Mouse (Mus musculus) ES-E14 (cell line): Measurements from ENCODE around the gene Itga9. TPM values are rescaled to one million over a fixed set of nuclear protein-coding genes. Genes with fewer than 3 reads are reported as not detected.

Experiments used
- DNase-seq: peaks from one replicate; pipeline ENCODE4 v3.0.0-alpha.2; 2013; ENCODE audit warnings: low read depth, low spot score
- H3K27ac ChIP-seq: 2 replicates; pipeline ENCODE4 v1.5.1; 2012; ENCODE audit warnings: low read depth, mild to moderate bottlenecking, low read length, moderate library complexity, mixed read lengths; ENCODE audit not compliant: poor library complexity, insufficient read depth, severe bottlenecking
- H3K36me3 ChIP-seq: 2 replicates; pipeline ENCODE4 v1.6.1; 2012; ENCODE audit warnings: mild to moderate bottlenecking, low read length, moderate library complexity, mixed read lengths; ENCODE audit not compliant: control insufficient read depth, poor library complexity, insufficient read depth, severe bottlenecking
- H3K4me1 ChIP-seq, 2 experiments: fragments of 150-350 bp in 1 of 2; sonication (generic) in 1 of 2; 2 replicates each; pipeline ENCODE4 v1.6.1; 2012; ENCODE audit warnings: low read length in 2 of 2, mild to moderate bottlenecking in 1 of 2, mixed read lengths in 1 of 2; ENCODE audit not compliant: control insufficient read depth in 2 of 2, insufficient read depth in 2 of 2, poor library complexity in 1 of 2
- H3K4me3 ChIP-seq, 2 experiments: fragments of 150-350 bp in 1 of 2; sonication (generic) in 1 of 2; 2 replicates each; pipeline ENCODE4 v1.5.1; 2012; ENCODE audit warnings: low read length in 2 of 2, low read depth in 1 of 2, mild to moderate bottlenecking in 1 of 2, mixed read lengths in 1 of 2; ENCODE audit not compliant: insufficient read depth in 1 of 2, poor library complexity in 1 of 2, severe bottlenecking in 1 of 2
- H3K9ac ChIP-seq: 2 replicates; pipeline ENCODE4 v1.6.1; 2012; ENCODE audit warnings: low read depth, mild to moderate bottlenecking, low read length, mixed read lengths; ENCODE audit not compliant: poor library complexity, insufficient read depth, severe bottlenecking
- H3K9me3 ChIP-seq: fragments of 150-350 bp; sonication (generic); 2 replicates; pipeline ENCODE4 v1.6.1; 2012; ENCODE audit warnings: low read depth, mild to moderate bottlenecking, low read length; ENCODE audit not compliant: control insufficient read depth, insufficient read depth
- CHD2 ChIP-seq: IDR thresholded peaks from 2 replicates; pipeline ENCODE4 v1.6.1; 2014; ENCODE audit warnings: mild to moderate bottlenecking, low read depth, low read length, inconsistent platforms
- HCFC1 ChIP-seq: IDR thresholded peaks from 2 replicates; pipeline ENCODE4 v1.6.1; 2012; ENCODE audit warnings: low read length, inconsistent platforms, borderline replicate concordance; ENCODE audit not compliant: insufficient read depth
- MAFK ChIP-seq: IDR thresholded peaks from 2 replicates; pipeline ENCODE4 v1.6.1; 2014; ENCODE audit warnings: mild to moderate bottlenecking, low read depth, low read length, inconsistent platforms; ENCODE audit not compliant: insufficient read depth
- ZC3H11A ChIP-seq: IDR thresholded peaks from 2 replicates; pipeline ENCODE4 v1.6.1; 2012; ENCODE audit warnings: low read depth, mild to moderate bottlenecking, inconsistent platforms, low read length, borderline replicate concordance
- ZNF384 ChIP-seq: IDR thresholded peaks from 2 replicates; pipeline ENCODE4 v1.6.1; 2012; ENCODE audit warnings: low read depth, low read length, inconsistent platforms
- in situ Hi-C, 2 experiments: fragments of 600-800 bp; cut with MboI; formaldehyde crosslinking; loops; one replicate each; pipeline ENCODE4 v1.15.1; 2025; ENCODE audit warnings: low sequenced_read_pairs in 2 of 2, inconsistent platforms in 1 of 2; ENCODE audit not compliant: unreplicated experiment in 2 of 2
- total RNA-seq: library from RNA; depleted of rRNA; stranded (reverse); fragments of 300-350 nt; gene quantifications from 2 replicates; pipeline ENCODE4 v1.2.3, GENCODE M21; 2012

Gene Itga9
- total RNA-seq, 1 experiment, result 19.7 TPM

DNA sequence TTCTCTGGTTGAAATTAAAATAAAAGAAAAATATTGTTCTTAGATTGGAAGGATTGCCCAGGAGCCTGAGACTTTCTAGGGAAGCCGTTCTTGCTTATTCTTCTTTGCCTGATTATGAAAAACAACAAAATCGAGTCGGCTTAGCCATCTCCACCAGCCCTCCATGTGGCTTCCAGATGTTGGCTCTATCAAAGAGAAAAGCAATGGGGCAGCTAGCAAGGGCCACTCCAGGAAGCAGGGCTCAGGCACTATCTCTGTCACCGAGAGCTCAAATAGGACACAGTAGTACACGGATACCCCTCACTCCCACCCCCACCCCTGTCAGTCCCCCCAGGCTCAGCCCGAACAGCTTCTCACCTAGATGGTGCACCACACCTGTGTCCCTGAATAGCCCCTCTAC is 168.2 kb downstream of the Itga9 start:
- TF ChIP-seq HCFC1 (no peak), ZNF384 (no peak)
- in situ Hi-C loops, result no loop called here
- Histone ChIP-seq H3K9me3 (no peaks in the 10 kb centered on the region), H3K36me3 (no peaks in the 10 kb centered on the region), H3K27ac (no peak overlapping the region), H3K4me1 (no peaks in the 10 kb centered on the region), H3K4me3 (no peak overlapping the region), H3K9ac (no peak overlapping the region)
- DNase-seq, result no peak

DNA sequence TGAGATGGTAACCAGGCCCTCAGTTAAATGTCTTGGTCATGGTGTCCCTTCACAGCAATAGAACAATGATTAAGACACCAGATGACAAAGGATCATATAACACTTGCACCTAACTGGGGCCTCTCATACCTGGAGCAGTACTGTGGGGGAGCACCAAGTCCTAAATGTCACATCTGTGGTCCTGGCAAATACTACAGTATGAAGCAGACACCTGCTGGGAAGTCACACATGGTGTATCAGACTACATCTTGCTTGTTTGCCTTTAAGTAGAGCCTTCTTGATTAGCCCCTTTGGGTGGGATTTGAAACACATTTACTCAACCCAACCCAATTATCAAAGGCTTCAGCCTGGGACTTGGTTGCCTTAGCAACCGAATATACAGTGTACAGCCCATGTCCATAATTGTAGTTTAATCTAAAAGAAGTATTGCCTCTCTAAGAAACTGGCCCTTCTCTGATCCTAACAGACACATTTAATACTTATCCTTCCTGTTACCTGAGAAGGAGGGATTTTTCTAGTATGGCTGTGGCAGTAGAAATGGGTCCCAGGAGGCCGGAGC is 170.5 kb downstream of the Itga9 start:
- no peak overlapping the region for H3K9ac ChIP-seq
- H3K27ac ChIP-seq, result no peak overlapping the region
- in situ Hi-C loops, result no loop called here
- H3K4me3 ChIP-seq, result no peak overlapping the region
- H3K4me1 ChIP-seq, result no peaks in the 10 kb centered on the region
- no peak for DNase-seq
- H3K36me3 ChIP-seq, result no peaks in the 10 kb centered on the region
- no peaks in the 10 kb centered on the region for H3K9me3 ChIP-seq
- TF ChIP-seq ZNF384 (no peak), HCFC1 (no peak), CHD2 (no peak), MAFK (no peak), ZC3H11A (no peak)

DNA sequence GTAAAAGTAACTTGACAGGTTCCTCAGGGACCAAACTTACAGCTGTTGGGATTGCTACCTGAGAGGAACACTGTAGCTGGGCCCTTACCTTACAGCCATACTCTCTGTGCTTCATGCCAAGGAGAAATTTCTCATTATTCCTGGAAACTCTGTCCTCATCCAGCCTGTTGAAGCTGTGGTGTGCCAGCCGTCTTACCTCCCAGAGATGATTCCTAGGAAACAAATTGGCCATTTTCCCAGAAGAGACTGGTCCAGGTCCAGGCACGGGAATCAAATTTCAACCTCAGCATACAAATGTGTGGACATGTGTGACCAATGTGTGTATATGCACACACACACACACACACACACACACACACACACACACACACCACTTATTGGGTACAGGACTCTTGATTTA is 172.1 kb downstream of the Itga9 start:
- TF ChIP-seq ZNF384, result no peak
- TF ChIP-seq HCFC1, result no peak
- no peak for TF ChIP-seq ZC3H11A
- no peak for TF ChIP-seq CHD2
- no peak for TF ChIP-seq MAFK
- Histone ChIP-seq H3K27ac (no peak overlapping the region), H3K9ac (no peak overlapping the region), H3K36me3 (no peaks in the 10 kb centered on the region), H3K4me3 (no peak overlapping the region), H3K9me3 (no peaks in the 10 kb centered on the region), H3K4me1 (no peaks in the 10 kb centered on the region)
- in situ Hi-C loops, result no loop called here
- DNase-seq, result no peak

DNA sequence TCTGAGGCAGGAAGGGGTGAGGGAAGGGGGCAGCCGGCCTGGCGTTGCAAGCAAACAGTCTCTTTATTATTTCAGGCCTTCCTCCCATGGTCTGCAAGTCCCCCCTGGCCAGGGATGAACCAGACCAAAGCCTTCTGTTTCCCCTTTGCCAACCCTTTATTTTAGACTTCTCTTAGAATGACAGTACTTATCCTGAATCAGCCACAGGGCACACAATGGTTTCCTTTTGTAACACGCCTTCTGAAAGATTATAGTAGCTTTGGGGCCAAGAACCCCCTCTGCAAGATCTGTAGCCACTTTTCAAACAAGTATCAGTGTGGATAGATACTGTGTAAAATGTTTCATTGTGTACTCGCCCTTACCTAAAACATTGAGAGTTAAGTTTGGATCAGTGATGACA is 178.1 kb downstream of the Itga9 start:
- Histone ChIP-seq H3K9ac (no peak overlapping the region), H3K9me3 (no peaks in the 10 kb centered on the region), H3K4me3 (no peak overlapping the region), H3K4me1 (no peaks in the 10 kb centered on the region), H3K36me3 (no peaks in the 10 kb centered on the region), H3K27ac (no peak overlapping the region)
- TF ChIP-seq MAFK (no peak), ZC3H11A (no peak), HCFC1 (no peak), ZNF384 (no peak), CHD2 (no peak)
- DNase-seq, result no peak
- in situ Hi-C loops, result no loop called here

DNA sequence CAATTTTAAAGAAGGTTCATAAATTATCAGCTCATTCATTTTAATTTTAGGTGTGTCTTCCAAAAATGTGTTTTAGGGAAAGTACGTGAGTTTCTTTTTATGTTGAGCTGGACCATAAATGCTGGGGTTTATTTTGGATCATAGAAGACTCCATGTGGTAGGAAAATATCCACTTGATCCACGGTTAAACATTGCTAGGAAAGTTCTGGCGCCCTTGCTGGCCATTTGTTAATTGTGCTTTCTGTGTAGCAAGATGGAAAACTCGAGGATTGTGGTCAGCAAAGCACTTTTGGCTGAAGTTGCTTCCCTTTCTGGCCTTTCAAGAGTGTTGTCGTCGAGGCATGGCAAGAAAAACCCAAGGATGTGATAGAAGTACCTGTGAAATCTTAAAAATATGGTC is 179.3 kb downstream of the Itga9 start:
- TF ChIP-seq ZNF384 (no peak), HCFC1 (no peak), CHD2 (no peak), ZC3H11A (no peak), MAFK (no peak)
- no peak for DNase-seq
- H3K4me1 ChIP-seq, result no peaks in the 10 kb centered on the region
- H3K27ac ChIP-seq, result no peak overlapping the region
- in situ Hi-C loops, result no loop called here
- no peak overlapping the region for H3K4me3 ChIP-seq
- no peak overlapping the region for H3K9ac ChIP-seq
- no peaks in the 10 kb centered on the region for H3K36me3 ChIP-seq
- H3K9me3 ChIP-seq, result no peaks in the 10 kb centered on the region
